Mouse (Mus musculus) cerebellum, adult 11-12 months (tissue): ENCODE results near the gene Cdhr3.

Experiments
- DNase-seq: peaks from one replicate; pipeline ENCODE4 v3.0.0; 2022

The Cdhr3 gene

DNA sequence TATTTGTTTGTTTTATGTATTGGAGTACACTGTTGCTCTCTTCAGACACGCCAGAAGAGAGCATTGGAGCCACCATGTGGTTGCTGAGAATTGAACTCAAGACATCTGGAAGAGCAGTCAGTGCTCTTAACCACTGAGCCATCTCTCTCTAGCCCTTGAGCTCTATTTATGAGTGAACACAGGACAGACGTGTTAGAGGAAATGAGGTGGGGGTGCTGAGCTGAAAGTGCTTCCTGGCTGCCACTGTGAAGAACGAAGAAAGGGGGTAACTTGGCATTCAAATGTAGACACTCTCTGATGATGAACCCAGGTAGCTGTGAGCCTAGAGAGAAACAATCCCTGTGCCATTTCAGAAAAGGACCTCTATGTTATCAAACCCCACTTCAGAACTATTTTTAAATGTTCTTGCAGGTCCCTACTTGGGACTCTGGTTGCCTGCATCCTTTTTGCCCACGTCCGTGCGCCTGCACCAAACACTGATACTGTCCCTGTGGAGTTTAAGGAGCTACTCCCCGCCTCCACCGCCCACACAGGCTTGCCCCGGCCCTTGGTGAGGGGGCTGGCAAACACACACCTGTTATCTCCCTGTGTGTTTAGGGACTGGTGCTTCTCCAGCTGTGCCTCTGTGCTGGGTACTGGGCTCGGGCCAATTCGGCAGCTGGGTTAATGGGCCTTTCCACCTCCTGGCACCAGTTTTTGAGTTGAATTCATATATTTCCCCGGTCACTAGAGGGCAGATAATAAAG lies 58.2 kb downstream of the Cdhr3 start:
- DNase-seq = no peak

DNA sequence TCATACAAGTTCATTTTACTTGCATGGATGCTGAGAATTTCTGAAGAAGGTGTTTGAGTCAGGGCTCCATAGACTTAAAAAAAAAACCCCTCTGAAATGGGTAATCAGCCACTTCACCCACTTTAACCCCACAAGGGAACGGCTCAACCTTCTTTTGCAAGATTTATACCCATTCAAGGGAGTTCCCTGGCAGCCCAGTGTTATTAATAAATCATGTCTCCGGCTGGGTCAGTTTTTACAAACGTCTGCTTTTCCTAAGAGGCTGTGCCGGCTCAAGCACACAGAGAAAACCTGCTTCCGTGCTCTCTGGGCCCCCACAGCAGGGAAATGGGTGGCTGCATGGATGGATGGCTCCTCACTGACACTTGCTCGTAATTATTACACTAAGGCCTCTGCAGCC lies 59.5 kb downstream of the Cdhr3 start:
- no peak for DNase-seq

DNA sequence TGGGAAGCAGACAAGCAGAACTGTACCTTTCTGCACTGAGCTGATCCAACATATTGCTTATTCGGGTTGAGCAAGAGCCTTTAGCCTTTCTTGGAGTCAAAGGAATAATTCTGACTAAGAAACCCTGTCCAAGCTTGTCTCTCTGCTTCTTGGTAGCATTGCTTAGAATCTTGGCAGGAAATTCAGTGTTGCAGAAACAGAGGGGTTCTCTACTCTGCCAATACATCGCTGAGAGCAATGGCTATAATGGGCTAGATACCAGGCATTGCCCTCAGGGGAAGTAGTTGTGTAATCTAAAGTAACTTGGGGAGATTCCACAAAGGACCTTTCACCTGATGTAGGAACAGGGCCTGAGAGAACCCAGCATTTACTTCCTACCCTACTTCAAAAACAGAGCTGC lies 62.1 kb downstream of the Cdhr3 start:
- no peak for DNase-seq

DNA sequence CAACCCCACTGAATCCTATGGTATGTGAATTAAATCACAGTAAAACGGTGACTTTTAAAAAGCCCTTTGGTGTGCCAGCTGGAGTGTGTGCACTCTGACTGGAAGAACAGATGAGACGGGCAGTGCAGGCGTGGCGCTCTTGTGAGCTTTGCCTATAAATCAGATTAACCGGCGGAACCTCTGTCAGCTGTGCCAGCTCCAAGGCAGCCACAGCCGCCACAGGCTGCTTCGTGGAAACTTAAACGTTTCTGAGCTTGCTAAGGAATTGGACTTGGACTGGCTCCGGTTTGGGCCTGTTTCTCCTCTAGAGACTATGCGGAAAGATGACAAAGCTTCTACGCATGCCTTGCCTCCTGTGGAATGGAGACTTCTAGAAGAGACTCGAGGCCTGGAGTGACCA lies 62.6 kb downstream of the Cdhr3 start:
- no peak for DNase-seq

DNA sequence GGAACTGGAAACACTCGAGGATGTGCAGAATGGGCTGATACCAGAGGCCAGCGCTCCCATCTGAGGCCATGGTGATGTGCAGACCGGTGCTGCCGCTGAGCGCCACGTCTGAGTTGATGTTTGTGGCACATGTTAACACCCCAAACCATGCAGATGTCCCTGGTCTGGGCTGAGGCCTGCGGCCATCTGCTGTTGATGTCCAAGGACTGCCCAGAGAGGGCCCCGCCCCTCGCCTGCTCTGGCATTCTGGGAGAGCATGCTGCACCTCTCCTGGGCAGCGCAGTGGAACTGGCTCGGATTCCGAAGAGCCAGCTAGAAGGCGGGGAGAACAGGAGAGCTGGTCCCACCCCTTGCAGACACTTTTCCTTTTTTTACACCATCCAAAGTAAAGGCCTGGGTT lies 64.0 kb downstream of the Cdhr3 start:
- no peak for DNase-seq

DNA sequence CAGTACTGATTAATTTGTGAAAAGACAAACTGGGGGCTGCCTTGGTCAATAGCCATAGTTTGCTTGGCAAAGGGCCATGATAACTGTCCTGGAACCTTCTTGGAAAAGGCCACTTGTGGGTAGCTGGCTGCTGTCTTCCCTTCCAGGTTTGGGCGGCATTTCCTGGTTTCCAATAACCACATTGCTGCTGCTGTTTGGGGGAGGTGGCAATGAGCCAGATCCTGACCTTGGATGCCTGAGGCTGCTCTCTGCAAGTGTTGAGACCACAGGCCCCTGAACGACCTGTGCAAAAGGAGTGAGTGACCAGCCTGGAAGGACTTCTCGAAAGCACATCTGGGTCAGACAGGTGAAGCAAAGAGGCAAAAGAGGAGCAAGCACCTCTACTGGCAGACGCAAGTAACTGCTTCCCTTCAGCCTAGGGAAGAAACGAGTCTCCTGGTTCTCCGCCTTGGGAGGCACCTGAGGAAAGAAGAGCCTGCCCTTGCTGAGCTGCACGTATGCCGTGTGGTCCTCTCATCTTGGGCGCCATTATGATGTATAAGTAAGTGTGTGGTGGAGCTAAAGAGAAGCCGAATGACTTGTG lies 64.5 kb downstream of the Cdhr3 start:
- DNase-seq = no peak

DNA sequence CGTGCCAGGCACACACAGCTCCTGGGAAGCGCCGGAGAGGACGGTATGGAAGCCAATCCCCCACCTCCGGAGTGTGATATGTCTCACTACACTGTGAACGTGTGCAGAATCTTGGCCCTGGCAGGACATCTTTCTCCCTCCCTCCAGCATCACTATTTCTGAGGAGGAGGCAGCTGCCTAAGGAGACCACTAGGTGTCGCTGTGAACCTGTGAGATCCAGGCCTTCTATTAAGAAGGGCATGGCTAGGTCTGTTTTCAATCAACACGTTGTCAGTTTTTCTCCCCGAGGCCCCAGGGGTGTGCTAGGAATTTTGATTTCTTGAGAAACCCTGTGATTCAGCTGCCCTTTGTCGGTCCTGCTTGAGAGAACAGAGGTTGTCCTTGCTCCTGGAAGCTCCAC lies 65.6 kb downstream of the Cdhr3 start:
- DNase-seq = peak; percentile 60

DNA sequence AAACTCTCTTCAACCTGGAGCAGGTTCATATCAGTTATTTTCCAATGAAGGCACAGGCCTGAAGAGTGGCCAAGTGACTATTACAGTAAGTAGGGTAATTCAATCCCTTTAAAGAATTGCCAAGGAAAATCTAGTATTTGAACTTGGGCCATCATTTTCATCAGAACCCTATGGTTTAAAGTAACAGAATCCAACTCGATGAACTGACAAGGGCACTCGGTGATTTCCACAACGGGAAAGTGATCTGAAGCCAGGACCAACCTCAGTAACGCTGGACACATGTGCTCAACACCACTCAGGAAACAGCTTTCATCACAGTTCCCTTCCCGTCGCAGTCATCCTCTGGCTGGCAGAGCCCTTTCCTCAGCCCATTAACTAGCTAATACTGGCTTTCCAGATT lies 68.2 kb downstream of the Cdhr3 start:
- no peak for DNase-seq

DNA sequence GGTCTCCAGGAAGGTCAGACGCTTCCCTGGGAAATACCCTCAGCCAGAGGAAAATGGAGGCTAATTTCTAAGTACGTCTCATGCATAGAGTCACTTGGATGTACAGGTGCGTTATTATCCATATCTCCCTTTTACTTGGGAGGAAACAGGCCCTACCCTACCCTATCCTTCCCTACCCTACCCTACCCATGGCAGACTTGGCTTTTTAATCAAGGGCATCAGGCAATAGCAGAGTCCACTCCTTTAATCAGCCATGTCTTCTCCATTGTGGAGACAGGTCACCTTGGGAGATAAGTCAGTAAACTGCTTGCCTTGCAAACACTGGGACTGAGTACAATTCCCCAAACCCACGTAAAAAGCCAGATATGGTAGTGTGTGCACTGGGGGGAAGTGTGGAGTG lies 70.9 kb downstream of the Cdhr3 start:
- no peak for DNase-seq

DNA sequence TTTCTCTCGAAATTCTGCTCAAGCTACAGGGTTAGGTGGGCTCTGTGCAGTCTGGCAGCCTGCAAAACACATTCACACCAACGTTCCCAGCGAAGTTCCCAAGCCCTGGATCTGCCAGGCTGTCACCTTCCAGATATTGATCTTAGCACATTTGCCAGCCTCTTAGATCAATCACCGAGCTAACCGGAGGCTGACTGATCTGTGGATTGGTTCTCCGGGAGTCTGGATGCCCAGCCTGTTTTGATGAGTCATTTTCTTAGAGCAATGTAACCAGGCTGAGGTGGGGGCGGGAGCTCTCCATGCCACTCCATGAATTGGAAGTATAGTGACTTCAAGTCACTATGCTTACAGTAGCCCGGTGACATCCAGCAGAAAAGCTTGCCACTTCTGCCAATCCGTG lies 71.5 kb downstream of the Cdhr3 start:
- DNase-seq = no peak

DNA sequence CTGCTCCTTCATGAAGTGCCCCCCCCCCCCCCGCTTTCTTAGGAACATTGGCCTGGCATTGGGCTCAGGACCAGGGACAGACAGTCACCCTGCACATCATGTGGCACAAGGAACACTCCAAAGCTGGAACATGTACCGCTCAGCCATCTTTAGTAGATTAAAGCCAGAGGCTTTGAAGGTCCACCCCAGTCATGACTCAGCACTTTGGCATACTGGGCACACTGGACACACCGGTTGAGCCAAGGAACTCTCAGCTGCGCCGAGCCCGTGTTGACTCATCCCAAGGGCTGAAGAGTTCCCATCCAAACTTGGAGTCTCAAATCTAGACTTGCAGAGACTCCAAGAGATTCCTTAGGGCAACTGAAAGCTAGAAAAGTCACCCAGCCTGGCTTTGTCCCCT lies 72.7 kb downstream of the Cdhr3 start:
- DNase-seq = no peak

DNA sequence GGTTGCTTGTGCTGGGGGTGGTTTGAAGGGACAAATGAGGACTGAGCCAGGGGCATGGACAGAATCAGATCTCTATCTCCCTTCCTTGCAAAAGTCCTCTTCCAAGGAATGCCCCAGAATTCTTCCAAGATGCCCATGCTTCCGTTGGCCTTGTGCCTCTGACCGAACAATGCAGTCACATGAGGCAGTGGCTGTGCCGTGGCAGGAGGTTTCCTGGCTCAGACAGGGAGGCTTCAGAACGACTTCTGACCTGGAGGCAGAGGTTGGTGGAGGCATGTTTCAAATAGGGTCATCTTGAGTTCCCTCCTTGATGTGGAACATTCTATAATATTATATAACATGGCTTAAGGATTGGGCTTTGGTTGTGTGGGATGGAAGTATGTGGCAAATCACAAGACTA lies 74.1 kb downstream of the Cdhr3 start:
- no peak for DNase-seq

DNA sequence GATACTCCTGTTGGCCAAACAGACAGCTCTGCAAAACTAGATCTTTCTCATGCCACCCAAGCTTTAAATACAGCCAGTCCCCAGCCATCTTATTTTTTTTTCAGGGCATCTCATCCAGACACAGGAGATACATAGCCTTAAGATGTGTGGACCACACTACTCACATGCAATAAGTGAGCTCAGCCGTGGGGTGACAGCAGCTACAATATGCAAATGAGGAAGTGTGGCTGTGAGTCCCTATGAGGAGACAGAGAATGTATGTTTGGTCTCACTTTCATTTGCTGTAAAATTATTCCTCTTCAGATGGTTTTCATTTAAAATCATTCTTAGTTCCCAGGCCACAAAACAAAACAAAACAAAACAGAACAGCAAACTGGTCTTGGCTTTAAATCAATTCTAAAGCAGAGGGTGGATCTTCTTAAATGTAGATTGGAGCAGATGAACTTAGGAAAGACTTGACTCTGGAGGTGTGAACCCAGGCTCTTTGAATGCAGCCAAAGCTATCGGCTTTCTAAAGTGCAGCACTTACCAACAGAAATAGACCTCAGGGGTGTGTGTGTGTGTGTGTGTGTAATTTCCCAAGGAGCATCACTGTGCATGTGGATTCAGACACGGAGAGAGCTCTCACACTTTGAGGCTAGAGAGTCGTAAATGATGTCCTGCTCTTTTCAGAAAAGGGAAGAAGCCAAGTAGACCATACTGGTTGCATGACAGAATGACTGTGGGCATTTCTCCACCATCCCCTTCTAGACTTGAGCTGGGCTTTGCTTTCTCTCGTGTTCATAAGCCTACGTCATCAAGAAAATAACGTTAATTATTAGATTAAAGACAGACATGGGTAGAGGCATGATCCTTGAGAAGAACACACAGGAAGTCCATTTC lies 75.6 kb downstream of the Cdhr3 start:
- no peak for DNase-seq

DNA sequence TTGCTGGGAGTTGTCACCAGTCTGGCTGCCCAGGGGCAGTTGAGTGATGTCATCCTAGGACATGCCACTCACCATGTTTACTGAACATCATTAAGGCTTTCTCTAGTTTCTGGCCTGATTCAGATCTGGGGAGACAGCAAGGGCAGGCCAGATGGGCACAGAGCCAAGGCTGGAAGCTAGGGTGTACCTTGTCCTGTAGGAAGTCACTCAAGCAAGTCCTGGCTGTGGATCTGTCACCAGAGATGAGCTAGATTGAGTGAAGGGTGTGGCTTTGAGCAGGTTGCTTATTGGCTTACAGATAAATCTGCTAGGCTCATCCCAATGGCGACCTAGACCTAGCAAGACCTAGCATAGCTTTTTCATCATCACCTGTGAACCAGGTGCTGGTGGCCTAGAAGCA lies 77.6 kb downstream of the Cdhr3 start:
- no peak for DNase-seq

DNA sequence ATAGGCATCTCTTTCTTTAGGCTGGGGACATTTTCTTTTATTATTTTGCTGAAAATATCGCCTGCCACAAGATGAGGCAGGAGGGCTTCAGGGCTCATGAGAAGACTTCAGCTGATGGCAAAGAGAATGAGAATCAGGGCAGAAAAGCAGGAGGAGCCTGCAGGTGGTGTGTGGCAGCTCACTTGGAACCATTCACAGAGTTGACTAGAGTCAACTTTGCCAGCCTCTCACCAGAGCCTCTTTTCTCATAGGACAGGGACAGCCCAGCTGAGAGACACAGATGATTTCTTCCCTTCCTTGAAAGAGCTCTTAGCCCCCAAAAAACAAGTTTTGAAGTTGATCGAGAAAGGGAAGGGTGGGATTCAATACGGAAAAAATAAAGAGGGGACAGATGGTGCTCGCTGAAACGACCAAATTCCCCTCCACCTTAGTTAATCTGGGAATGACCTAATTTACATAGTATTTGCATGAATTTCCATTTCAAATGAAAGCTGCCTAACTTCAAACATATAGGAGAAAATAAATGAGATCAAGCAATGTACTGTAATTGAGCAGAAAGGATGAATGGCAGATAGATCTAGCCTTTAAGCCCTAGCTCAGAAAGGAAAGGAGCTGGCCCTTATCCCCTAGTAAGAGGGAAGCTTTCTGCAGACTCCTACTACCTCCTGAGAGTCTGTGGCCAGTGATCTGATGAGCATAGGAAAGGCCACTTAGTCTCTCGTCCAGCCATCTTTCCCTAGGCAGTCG lies 78.5 kb downstream of the Cdhr3 start:
- DNase-seq = no peak

DNA sequence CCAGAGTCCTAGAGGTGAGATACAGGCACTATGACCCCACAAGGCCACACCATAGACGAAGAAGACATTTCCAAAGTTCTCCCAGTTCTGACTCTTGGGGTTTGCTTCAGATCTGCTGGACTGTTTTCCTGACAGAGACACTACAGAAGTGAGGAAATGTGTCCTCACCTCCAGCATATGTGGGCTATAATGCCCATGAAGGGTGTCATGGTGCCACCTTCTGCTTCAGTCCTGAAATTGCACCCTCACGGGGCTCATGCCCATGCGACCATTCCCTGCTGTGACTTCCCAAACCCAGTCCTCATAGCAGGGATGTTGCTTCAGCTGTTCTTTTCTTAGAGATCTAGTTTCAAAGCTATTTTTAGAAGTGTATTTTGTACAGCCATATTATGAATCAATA lies 82.6 kb downstream of the Cdhr3 start:
- DNase-seq = no peak

DNA sequence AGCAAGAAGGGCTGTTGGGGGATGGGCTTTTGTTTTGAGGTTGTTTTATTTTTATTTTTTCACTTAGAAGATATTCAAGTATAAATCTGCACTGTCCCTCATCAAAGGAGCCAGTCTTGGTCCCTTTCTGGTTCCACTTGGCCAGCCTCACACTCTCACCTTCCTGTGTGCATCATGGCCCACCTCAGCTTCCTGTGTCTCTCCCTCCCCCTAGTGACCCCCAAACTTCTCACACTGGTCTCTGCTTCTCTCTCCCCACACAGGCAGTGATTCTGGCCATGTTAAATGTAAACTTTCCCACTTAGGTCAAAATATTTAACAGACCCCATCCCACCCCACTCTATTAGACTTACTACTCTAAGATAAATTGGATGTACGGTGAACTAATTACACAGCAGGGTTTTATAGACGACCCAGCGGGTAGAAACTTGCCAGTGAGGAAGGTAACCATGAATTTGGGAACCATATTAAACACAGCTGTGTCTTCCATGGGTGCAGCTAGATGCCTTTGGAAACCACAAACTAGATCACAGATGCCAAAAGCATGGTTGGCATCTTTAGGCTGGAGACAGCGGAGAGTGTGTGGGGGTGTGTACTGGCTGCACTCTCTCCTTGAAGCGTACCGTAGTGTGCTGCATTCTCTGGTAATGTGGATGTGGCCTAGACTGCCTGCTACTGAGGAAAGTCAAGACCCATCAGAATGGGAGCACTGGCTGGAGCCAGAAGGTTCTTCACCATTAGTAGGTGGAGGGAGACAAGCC lies 83.3 kb downstream of the Cdhr3 start:
- no peak for DNase-seq

DNA sequence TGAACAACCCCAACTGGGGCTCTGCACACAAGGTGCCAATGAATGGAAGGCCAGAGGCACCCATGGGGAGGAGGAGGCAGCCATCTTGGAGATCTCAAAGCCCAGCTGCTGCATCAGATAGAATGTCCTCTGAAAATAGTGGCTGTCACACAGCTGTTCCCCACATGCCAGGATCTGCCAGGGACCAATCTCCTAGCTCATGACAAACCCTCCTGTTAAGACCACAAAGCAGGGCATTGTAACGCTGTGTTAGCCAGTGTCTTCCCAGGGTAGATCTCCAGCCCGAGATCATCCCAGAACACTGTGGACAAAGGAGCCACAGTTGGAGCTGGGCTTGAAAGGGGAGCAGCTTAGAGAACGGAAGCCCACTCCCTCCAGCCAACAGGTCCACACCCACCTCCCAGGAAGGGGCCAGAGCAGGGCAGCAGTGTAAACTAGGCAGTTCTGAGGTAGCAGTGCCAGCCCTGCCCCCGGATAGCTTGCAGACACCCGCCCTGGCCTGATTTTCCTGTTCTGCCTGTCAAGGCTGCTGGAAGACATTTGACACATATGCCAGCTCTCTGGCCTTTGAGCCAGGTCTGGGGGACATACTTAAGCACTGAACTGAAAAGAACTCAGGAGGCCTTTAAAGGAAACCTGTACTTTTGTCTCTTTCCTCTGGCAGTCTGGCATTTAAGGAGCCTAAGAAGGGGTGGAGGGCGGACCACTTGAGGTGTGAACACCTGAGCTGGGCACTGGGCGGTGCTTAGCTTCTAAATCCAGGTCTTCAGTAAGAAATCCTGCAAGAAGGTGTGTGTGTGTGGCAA lies 84.2 kb downstream of the Cdhr3 start:
- DNase-seq = no peak

DNA sequence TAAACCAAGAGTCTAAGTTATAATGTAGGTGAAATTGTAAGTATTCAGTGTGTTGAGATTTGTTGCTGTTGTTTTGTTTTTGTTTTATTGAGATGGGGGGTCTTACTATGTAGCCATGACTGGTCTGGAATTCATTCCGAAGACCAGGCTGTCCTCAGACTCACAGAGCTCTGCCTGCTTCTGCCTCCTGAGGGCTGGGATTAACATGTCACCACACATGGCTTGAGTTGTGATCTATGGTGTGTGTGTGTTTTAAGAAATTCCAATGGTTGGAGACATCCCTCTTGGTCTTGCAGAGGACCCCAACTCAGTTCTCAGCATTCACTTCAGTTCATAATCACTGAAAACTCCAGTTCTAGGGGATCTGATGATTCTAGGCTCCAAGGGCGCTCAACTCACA lies 85.5 kb downstream of the Cdhr3 start:
- DNase-seq = no peak

DNA sequence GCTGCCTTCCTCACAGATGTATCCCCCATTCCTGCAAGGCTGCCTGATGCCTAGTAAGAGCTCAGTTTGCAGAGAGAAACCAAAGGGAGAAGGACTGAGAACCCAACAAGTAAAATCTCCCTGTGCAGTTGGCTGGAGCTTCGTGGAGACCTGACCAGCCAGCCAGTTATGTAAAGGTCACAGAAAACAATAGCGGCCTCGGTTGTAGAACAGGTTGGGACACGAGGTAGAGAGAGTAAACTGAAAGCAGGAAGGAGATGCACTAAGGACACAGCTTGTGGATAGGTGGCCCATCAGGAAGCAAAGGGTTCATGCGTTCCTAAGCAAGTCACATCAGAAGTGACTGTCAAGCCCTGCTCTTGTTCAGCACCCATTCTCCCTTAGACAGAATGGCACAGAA lies 86.8 kb downstream of the Cdhr3 start:
- DNase-seq = no peak

DNA sequence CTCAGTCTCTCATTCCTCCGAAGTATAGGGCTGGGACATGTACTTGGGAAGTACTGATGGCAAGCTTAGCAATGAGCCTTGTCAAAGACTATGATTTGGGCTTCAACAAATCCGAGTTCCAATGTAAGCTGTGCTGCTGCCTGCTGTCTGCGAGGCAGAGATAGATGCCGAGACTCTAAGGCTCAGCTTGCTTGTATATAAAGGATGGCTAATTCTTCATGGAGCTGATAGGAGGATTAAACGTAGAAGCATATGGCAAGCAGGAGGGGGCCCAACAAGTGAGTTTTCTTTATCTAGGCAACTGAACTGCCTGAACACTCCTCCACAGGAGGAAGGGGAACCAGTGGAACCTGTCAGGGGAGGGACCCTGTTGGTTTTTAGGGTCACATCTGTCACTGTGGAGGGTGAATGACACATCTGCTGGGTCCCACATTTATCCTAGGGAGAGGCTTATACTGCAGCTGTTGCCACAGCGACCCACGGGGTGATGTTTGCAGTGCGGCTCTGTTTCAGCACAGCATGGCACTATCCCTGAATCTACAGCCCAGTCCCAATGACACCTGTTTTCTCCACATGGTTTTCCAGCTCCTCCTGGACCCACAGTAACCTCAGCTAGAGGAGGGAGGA lies 89.2 kb downstream of the Cdhr3 start:
- no peak for DNase-seq
